Mouse (Mus musculus): ENCODE measurements at regions not wholly inside any gene's neighbourhood (a gene's known extent, or its start where the extent isn't known, plus 50 kb on each side); places are given as distances from the start of the nearest gene placed in this dataset.

- H3K4me1 ChIP-seq (replicated peaks; ENCODE audit: control insufficient read depth, insufficient read depth) = no peaks in the 10 kb centered on the region
- no peak overlapping the region for H3K4me2 ChIP-seq (replicated peaks; ENCODE audit: low read depth)
- WGBS = 41% methylated on average over 2 of the region's 2 CpGs
- H3K9me3 ChIP-seq (ENCODE audit: control insufficient read depth, low read length) = no peaks in the 10 kb centered on the region
- no peaks in the 10 kb centered on the region for H3K36me3 ChIP-seq (ENCODE audit: control insufficient read depth, insufficient read depth, low read length)
- no peak for TF ChIP-seq EP300 (optimal IDR thresholded peaks at IDR 0.05)
- TF ChIP-seq CTCF (IDR thresholded peaks at IDR 0.05; ENCODE audit: low read depth) = no peak
- no peak overlapping the region for H3K4me3 ChIP-seq (ENCODE audit: low read depth, low read length)
- ATAC-seq (ENCODE audit: low FRiP score, low TSS enrichment) (no peak), DNase-seq (ENCODE audit: low spot score) (no peak)
- no peak overlapping the region for H3K27ac ChIP-seq (replicated peaks)
- H3K9ac ChIP-seq (ENCODE audit: low read length) = no peak overlapping the region
- no peaks in the 10 kb centered on the region for H3K27me3 ChIP-seq (ENCODE audit: control insufficient read depth, insufficient read depth, low read length)
Observed at GRCm38 (mm10) chr5:144643438-144643837, 97.7 kb downstream of the Nptx2 start.

- H3K4me1 ChIP-seq (replicated peaks; ENCODE audit: control insufficient read depth, insufficient read depth) = no peaks in the 10 kb centered on the region
- H3K27ac ChIP-seq (replicated peaks) = no peak overlapping the region
- H3K36me3 ChIP-seq (ENCODE audit: control insufficient read depth, insufficient read depth, low read length) = no peaks in the 10 kb centered on the region
- no peaks in the 10 kb centered on the region for H3K9me3 ChIP-seq (ENCODE audit: control insufficient read depth, low read length)
- DNase-seq (ENCODE audit: low spot score) (no peak), ATAC-seq (ENCODE audit: low FRiP score, low TSS enrichment) (no peak)
- H3K27me3 ChIP-seq (ENCODE audit: control insufficient read depth, insufficient read depth, low read length) = no peaks in the 10 kb centered on the region
- TF ChIP-seq CTCF (IDR thresholded peaks at IDR 0.05; ENCODE audit: low read depth) (no peak), EP300 (optimal IDR thresholded peaks at IDR 0.05) (no peak)
- H3K4me2 ChIP-seq (replicated peaks; ENCODE audit: low read depth) = no peak overlapping the region
- 29% methylated on average over 3 of the region's 3 CpGs for WGBS
- H3K4me3 ChIP-seq (ENCODE audit: low read depth, low read length) = no peak overlapping the region
- H3K9ac ChIP-seq (ENCODE audit: low read length) = no peak overlapping the region
Observed at GRCm38 (mm10) chr5:144645367-144645766, 99.7 kb downstream of the Nptx2 start.

DNA sequence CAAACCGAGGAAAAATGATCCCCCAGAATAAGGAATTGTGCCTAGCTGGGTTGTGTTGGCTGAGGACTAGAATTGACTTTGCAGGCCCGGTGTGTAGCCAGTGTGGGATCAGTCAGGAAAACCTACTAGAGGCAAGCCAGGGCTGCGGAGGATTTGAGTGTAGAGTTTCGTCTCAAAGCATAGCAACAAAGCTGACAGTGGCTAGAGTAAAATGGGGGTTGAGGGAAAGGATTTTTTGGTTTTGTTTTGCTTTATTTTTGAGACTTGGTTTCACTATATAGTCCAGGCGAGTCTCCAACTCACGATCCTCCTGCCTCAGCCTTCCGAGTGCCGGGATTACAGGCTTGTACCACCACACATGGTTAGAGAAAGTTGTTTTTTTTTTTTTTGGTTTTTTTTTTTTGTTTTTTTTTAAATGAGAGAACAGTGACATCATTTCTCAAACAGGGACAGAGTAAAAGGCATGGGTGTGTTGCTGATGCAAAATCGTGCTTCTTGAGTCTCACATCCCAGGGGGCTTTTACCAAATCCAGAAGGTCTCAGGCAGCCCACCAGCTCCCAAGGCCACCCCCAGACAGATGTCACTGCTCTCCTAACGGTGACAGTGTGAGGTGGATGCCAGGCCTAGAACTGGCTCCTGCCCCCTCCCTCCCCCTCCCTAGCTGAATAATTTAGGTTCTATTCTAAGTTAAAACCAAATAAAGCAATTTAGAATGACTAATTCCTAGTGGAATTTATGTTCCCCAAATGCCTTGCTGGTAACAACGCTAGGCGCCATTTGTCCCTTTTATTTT is 101.8 kb downstream of the Nptx2 start:
- DNase-seq (ENCODE audit: low spot score) = no peak
- no peak for ATAC-seq (ENCODE audit: low FRiP score, low TSS enrichment)
- 83% methylated on average over 12 of the region's 12 CpGs for WGBS

DNA sequence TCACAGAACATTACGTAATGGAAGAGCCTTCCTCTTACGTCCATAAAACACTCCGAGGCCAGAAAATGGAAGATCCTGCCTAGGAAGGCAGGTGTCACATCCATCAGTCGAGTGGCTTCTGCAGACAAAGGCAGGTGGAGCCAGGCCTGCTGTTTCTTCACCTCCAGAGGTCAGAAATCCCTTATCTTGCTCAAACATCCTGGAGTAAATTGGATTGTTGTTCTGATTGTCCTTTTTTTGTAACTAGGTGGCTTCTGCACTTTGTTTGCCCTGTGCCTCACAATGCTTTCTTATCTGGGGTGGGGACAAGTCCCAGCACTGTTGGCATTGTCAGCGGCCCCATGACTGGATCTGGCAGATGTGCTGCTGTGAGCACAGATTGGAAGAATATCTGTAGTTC is 106.5 kb downstream of the Nptx2 start:
- Histone ChIP-seq H3K9me3 (ENCODE audit: control insufficient read depth, low read length) (no peaks in the 10 kb centered on the region), H3K27me3 (ENCODE audit: control insufficient read depth, insufficient read depth, low read length) (no peaks in the 10 kb centered on the region), H3K27ac (replicated peaks) (no peak overlapping the region), H3K4me2 (replicated peaks; ENCODE audit: low read depth) (no peak overlapping the region), H3K36me3 (ENCODE audit: control insufficient read depth, insufficient read depth, low read length) (no peaks in the 10 kb centered on the region), H3K4me3 (ENCODE audit: low read depth, low read length) (no peak overlapping the region), H3K9ac (ENCODE audit: low read length) (no peak overlapping the region), H3K4me1 (replicated peaks; ENCODE audit: control insufficient read depth, insufficient read depth) (no peaks in the 10 kb centered on the region)
- 35% methylated on average over 5 of the region's 5 CpGs for WGBS
- no peak for TF ChIP-seq EP300 (optimal IDR thresholded peaks at IDR 0.05)
- TF ChIP-seq CTCF (IDR thresholded peaks at IDR 0.05; ENCODE audit: low read depth) = no peak
- ATAC-seq (ENCODE audit: low FRiP score, low TSS enrichment) (no peak), DNase-seq (ENCODE audit: low spot score) (no peak)

More for the DNA sequence above, 101.8 kb downstream of the Nptx2 start:
- H3K4me2 ChIP-seq (replicated peaks; ENCODE audit: low read depth) = no peak overlapping the region
- H3K36me3 ChIP-seq (ENCODE audit: control insufficient read depth, insufficient read depth, low read length) = no peaks in the 10 kb centered on the region
- no peaks in the 10 kb centered on the region for H3K4me1 ChIP-seq (replicated peaks; ENCODE audit: control insufficient read depth, insufficient read depth)
- H3K4me3 ChIP-seq (ENCODE audit: low read depth, low read length) = no peak overlapping the region
- no peaks in the 10 kb centered on the region for H3K27me3 ChIP-seq (ENCODE audit: control insufficient read depth, insufficient read depth, low read length)
- H3K27ac ChIP-seq (replicated peaks) = no peak overlapping the region
- TF ChIP-seq CTCF (IDR thresholded peaks at IDR 0.05; ENCODE audit: low read depth) (no peak), EP300 (optimal IDR thresholded peaks at IDR 0.05) (no peak)
- H3K9ac ChIP-seq (ENCODE audit: low read length) = no peak overlapping the region
- no peaks in the 10 kb centered on the region for H3K9me3 ChIP-seq (ENCODE audit: control insufficient read depth, low read length)

- H3K9me3 ChIP-seq (ENCODE audit: control insufficient read depth, low read length) = no peaks in the 10 kb centered on the region
- WGBS = 79% methylated on average over 3 of the region's 3 CpGs
- no peak for DNase-seq (ENCODE audit: low spot score)
- no peaks in the 10 kb centered on the region for H3K4me1 ChIP-seq (replicated peaks; ENCODE audit: control insufficient read depth, insufficient read depth)
- H3K9ac ChIP-seq (ENCODE audit: low read length) = no peak overlapping the region
- no peak for ATAC-seq (ENCODE audit: low FRiP score, low TSS enrichment)
- H3K27me3 ChIP-seq (ENCODE audit: control insufficient read depth, insufficient read depth, low read length) = no peaks in the 10 kb centered on the region
- no peaks in the 10 kb centered on the region for H3K36me3 ChIP-seq (ENCODE audit: control insufficient read depth, insufficient read depth, low read length)
- no peak overlapping the region for H3K27ac ChIP-seq (replicated peaks)
- H3K4me2 ChIP-seq (replicated peaks; ENCODE audit: low read depth) = no peak overlapping the region
- TF ChIP-seq EP300 (optimal IDR thresholded peaks at IDR 0.05) (no peak), CTCF (IDR thresholded peaks at IDR 0.05; ENCODE audit: low read depth) (peak; percentile 25; the same call in 1 of the 2 replicates)
- no peak overlapping the region for H3K4me3 ChIP-seq (ENCODE audit: low read depth, low read length)
Observed at GRCm38 (mm10) chr5:144662031-144662430, 99.6 kb downstream of the Tmem130 start.

DNA sequence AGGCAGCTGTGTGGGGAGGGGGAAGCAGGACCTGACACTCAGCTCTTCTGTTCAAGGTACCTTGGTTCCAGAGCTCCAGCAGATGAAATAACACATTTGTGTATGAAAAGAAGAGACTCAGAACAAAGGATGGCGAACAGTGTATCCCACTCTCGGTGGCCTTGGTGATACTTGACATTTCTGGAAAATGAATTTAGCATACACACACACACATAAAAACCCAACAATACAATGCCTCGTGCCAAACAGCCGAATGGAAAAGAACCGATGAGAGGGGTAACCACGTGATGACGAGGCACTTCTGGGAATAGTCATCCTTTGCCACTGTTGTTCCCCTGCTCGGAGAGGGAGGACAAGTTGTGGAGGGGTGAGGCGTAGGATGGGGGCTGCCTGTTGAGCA is 97.6 kb downstream of the Tmem130 start:
- no peak for TF ChIP-seq EP300 (optimal IDR thresholded peaks at IDR 0.05)
- TF ChIP-seq CTCF (IDR thresholded peaks at IDR 0.05; ENCODE audit: low read depth) = no peak
- ATAC-seq (ENCODE audit: low FRiP score, low TSS enrichment) (no peak), DNase-seq (ENCODE audit: low spot score) (no peak)
- no peak overlapping the region for H3K27ac ChIP-seq (replicated peaks)
- H3K9ac ChIP-seq (ENCODE audit: low read length) = no peak overlapping the region
- 85% methylated on average over 9 of the region's 9 CpGs for WGBS
- H3K9me3 ChIP-seq (ENCODE audit: control insufficient read depth, low read length) = no peaks in the 10 kb centered on the region
- H3K36me3 ChIP-seq (ENCODE audit: control insufficient read depth, insufficient read depth, low read length) = no peaks in the 10 kb centered on the region
- no peak overlapping the region for H3K4me2 ChIP-seq (replicated peaks; ENCODE audit: low read depth)
- H3K4me3 ChIP-seq (ENCODE audit: low read depth, low read length) = no peak overlapping the region
- no peaks in the 10 kb centered on the region for H3K27me3 ChIP-seq (ENCODE audit: control insufficient read depth, insufficient read depth, low read length)
- no peaks in the 10 kb centered on the region for H3K4me1 ChIP-seq (replicated peaks; ENCODE audit: control insufficient read depth, insufficient read depth)
